Mouse (Mus musculus): Measurements from ENCODE around the gene Fbxl13. TPM values are rescaled to one million over a fixed set of nuclear protein-coding genes. Genes with fewer than 3 reads are reported as not detected.

The Fbxl13 gene
- 264 TPM for polyA plus RNA-seq (2014; fragmentation: Illumina TruSeq; extraction: RNeasy Lipid Tissue Mini Kit (QIAGEN cat#74804); ENCODE audit: low read depth, low replicate concordance)

GRCm38 (mm10) chr5:21645439-21646132, at the start of gene Fbxl13, which contains the start of gene Armc10:
TSS of gene Fbxl13 (minus strand) at chr5:21645634.
TSS of gene Armc10 (plus strand) at chr5:21645813.

GRCm38 (mm10) chr5:21543409-21544201, 101.8 kb downstream of the Fbxl13 start, which contains the start of gene Lrrc17:
TSS of gene Lrrc17 (plus strand) at chr5:21543559.

Other genes starting within 250 kb of the Fbxl13 start
- gene Ccdc146, start 221.0 kb downstream of the Fbxl13 start, polyA plus RNA-seq (2014; fragmentation: Illumina TruSeq; extraction: RNeasy Lipid Tissue Mini Kit (QIAGEN cat#74804); ENCODE audit: low read depth, low replicate concordance), result 81.0 TPM
- gene Fam185a, start 220.7 kb downstream of the Fbxl13 start, polyA plus RNA-seq (2014; fragmentation: Illumina TruSeq; extraction: RNeasy Lipid Tissue Mini Kit (QIAGEN cat#74804); ENCODE audit: low read depth, low replicate concordance), result 23.9 TPM
- gene Lrrc17, start 102.1 kb downstream of the Fbxl13 start, polyA plus RNA-seq (2014; fragmentation: Illumina TruSeq; extraction: RNeasy Lipid Tissue Mini Kit (QIAGEN cat#74804); ENCODE audit: low read depth, low replicate concordance), result 2.0 TPM
- 15.8 TPM for gene Armc10, start 179 bp upstream of the Fbxl13 start, polyA plus RNA-seq (2014; fragmentation: Illumina TruSeq; extraction: RNeasy Lipid Tissue Mini Kit (QIAGEN cat#74804); ENCODE audit: low read depth, low replicate concordance)
- 31.7 TPM for gene Napepld, start 55.8 kb upstream of the Fbxl13 start, polyA plus RNA-seq (2014; fragmentation: Illumina TruSeq; extraction: RNeasy Lipid Tissue Mini Kit (QIAGEN cat#74804); ENCODE audit: low read depth, low replicate concordance)
- 551 TPM for gene Pmpcb, start 91.5 kb upstream of the Fbxl13 start, polyA plus RNA-seq (2014; fragmentation: Illumina TruSeq; extraction: RNeasy Lipid Tissue Mini Kit (QIAGEN cat#74804); ENCODE audit: low read depth, low replicate concordance)
- gene Dnajc2, start 139.6 kb upstream of the Fbxl13 start, polyA plus RNA-seq (2014; fragmentation: Illumina TruSeq; extraction: RNeasy Lipid Tissue Mini Kit (QIAGEN cat#74804); ENCODE audit: low read depth, low replicate concordance), result 553 TPM
- 329 TPM for gene Psmc2, start 139.6 kb upstream of the Fbxl13 start, polyA plus RNA-seq (2014; fragmentation: Illumina TruSeq; extraction: RNeasy Lipid Tissue Mini Kit (QIAGEN cat#74804); ENCODE audit: low read depth, low replicate concordance)
- 0.13 TPM for gene Slc26a5, start 220.0 kb upstream of the Fbxl13 start, polyA plus RNA-seq (2014; fragmentation: Illumina TruSeq; extraction: RNeasy Lipid Tissue Mini Kit (QIAGEN cat#74804); ENCODE audit: low read depth, low replicate concordance)

Data from testis, adult 10 weeks (tissue).